Mouse (Mus musculus): Measurements from ENCODE around the gene Nup107.

The Nup107 gene

GRCm38 (mm10) chr10:117803870-117804850 is 11.7 kb upstream of the Nup107 start:
- no peak for DNase-seq (ENCODE audit: low spot score)

- DNase-seq (ENCODE audit: low spot score), result no peak
These were observed 9.4 kb upstream of the Nup107 start for GRCm38 (mm10) chr10:117801886-117802285.

GRCm38 (mm10) chr10:117799806-117800205 is 7.3 kb upstream of the Nup107 start:
- no peak for DNase-seq (ENCODE audit: low spot score)

- no peak for DNase-seq (ENCODE audit: low spot score)
These were observed 6.0 kb upstream of the Nup107 start for GRCm38 (mm10) chr10:117798436-117799035.

GRCm38 (mm10) chr10:117797684-117798083 is 5.2 kb upstream of the Nup107 start:
- DNase-seq (ENCODE audit: low spot score), result no peak

GRCm38 (mm10) chr10:117797106-117797505 is 4.6 kb upstream of the Nup107 start:
- no peak for DNase-seq (ENCODE audit: low spot score)

- DNase-seq (ENCODE audit: low spot score), result no peak
These were observed 3.7 kb upstream of the Nup107 start for GRCm38 (mm10) chr10:117796181-117796580.

- no peak for DNase-seq (ENCODE audit: low spot score)
These were observed 2.7 kb upstream of the Nup107 start for GRCm38 (mm10) chr10:117795206-117795605.

- no peak for DNase-seq (ENCODE audit: low spot score)
These were observed 1.0 kb upstream of the Nup107 start for GRCm38 (mm10) chr10:117793436-117794030.

- no peak for DNase-seq (ENCODE audit: low spot score)
These were observed 1.4 kb downstream of the Nup107 start for GRCm38 (mm10) chr10:117791171-117791470.

- DNase-seq (ENCODE audit: low spot score), result no peak
These were observed 1.9 kb downstream of the Nup107 start for GRCm38 (mm10) chr10:117790421-117791170.

GRCm38 (mm10) chr10:117790011-117790410 is 2.5 kb downstream of the Nup107 start:
- DNase-seq (ENCODE audit: low spot score), result no peak

- no peak for DNase-seq (ENCODE audit: low spot score)
These were observed 7.9 kb downstream of the Nup107 start for GRCm38 (mm10) chr10:117784646-117785045.

- DNase-seq (ENCODE audit: low spot score), result no peak
These were observed 8.6 kb downstream of the Nup107 start for GRCm38 (mm10) chr10:117783786-117784420.

- DNase-seq (ENCODE audit: low spot score), result no peak
These were observed 9.8 kb downstream of the Nup107 start for GRCm38 (mm10) chr10:117782491-117783260.

GRCm38 (mm10) chr10:117782056-117782455 is 10.4 kb downstream of the Nup107 start:
- DNase-seq (ENCODE audit: low spot score), result no peak

GRCm38 (mm10) chr10:117781021-117781725 is 11.3 kb downstream of the Nup107 start:
- DNase-seq (ENCODE audit: low spot score), result no peak

- no peak for DNase-seq (ENCODE audit: low spot score)
These were observed 12.1 kb downstream of the Nup107 start for GRCm38 (mm10) chr10:117780306-117780911.

- DNase-seq (ENCODE audit: low spot score), result no peak
These were observed 12.8 kb downstream of the Nup107 start for GRCm38 (mm10) chr10:117779581-117780305.
